Mouse (Mus musculus): ENCODE measurements around the gene Zfp13.
A peak's percentile ranks its signal among the peaks of the same experiment; 100 is the strongest.

- TF ChIP-seq CHD2 (IDR thresholded peaks at IDR 0.05; ENCODE audit: low read depth, low read length) (no peak), ZNF384 (IDR thresholded peaks at IDR 0.05; ENCODE audit: low read depth, low read length) (no peak), ZC3H11A (IDR thresholded peaks at IDR 0.05; ENCODE audit: borderline replicate concordance, low read depth, low read length) (no peak), HCFC1 (IDR thresholded peaks at IDR 0.05; ENCODE audit: borderline replicate concordance, insufficient read depth, low read length) (peak; percentile 40; the same call in 1 of the 2 replicates)
These were observed 35.5 kb downstream of the Zfp13 start, which contains the start of gene Zfp213 for GRCm38 (mm10) chr17:23563595-23564367.
